Mouse (Mus musculus): ENCODE measurements at regions not wholly inside any gene's neighbourhood (a gene's known extent, or its start where the extent isn't known, plus 50 kb on each side); places are given as distances from the start of the nearest gene placed in this dataset.

- no peak for ATAC-seq (replicated peaks; ENCODE audit: poor library complexity, severe bottlenecking)
Observed at GRCm38 (mm10) chr6:50776931-50777495, 122.8 kb upstream of the Npvf start.

DNA sequence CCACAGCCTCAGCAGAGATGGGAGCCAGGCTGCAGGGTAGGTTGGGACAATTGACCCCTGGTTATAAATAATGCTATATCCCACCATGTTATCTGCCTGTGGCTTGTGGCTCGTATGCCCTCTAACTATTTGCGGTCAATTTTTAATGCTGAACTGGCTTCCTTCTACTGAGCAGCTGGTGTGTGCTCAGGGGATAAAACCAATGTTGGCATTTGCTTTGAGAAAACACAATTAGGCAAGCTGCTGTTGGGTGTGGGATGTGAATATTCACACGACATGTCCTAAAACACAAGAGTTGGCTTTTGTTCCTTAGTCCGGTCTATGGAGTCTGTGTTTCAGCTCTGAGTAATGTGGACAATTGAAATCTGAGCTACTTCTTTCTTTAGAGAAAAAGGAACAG lies 123.6 kb upstream of the Npvf start:
- ATAC-seq (replicated peaks; ENCODE audit: poor library complexity, severe bottlenecking) = no peak

DNA sequence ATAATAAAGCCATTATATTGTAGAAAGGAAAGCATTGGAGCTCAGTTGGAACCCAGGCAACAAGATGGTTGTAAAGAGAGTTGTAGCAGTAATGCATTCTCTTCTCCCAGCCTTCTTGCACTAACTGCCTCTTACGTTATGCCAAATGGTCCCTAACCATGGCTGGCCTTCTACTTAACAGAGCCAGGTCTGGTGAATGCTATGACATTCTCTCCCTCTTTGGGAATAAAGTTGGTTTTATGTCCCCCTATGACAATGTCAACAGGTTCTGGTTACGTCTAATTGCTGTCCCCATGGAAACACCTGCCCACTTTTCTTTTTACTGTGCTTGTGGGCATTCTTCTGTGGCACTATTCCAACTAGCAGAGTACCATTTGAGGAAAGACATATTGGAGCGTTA lies 126.4 kb upstream of the Npvf start:
- no peak for ATAC-seq (replicated peaks; ENCODE audit: poor library complexity, severe bottlenecking)

DNA sequence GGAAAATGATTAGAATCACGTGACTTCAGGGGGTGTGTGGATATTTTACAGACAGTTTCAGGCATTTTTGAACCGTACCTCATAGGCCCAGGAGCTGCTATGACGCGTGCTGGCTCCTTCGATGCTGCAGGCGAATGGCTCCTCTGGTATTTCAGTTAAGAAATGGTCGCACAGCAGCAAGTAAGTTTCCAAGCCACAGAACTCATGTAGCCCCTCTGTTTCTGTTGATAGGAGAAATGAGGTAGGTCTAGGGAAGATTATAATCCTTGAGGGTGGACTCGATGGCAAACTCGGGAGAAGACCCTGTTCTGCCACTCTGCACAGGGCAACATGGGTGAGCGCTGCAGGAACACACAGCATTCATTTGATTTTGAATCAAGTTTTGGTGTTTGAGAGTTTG lies 127.0 kb upstream of the Npvf start:
- ATAC-seq (replicated peaks; ENCODE audit: poor library complexity, severe bottlenecking) = no peak

GRCm38 (mm10) chr6:50782221-50782620 lies 128.0 kb upstream of the Npvf start:
- ATAC-seq (replicated peaks; ENCODE audit: poor library complexity, severe bottlenecking) = no peak

DNA sequence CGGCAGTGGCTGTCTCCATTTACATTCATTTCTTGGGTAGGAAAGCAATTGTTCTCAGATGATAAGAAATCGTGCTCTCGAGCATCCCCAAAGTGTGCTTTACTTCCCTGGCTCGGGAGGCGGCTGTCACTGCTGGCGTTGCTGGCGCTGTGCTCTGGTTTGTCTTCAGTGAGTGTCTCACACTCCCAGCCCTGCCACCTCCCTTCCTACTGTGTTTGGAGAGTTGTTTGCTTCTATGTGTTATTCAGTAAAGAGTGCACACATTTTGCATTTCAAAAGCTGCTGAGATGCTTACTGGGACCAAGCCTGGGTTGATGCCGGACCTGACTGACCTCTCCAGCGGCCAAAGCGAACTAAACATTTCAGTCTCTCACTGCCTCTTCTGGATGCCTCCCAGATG lies 129.3 kb upstream of the Npvf start:
- no peak for ATAC-seq (replicated peaks; ENCODE audit: poor library complexity, severe bottlenecking)

GRCm38 (mm10) chr6:50784381-50784780 lies 130.1 kb upstream of the Npvf start:
- no peak for ATAC-seq (replicated peaks; ENCODE audit: poor library complexity, severe bottlenecking)

DNA sequence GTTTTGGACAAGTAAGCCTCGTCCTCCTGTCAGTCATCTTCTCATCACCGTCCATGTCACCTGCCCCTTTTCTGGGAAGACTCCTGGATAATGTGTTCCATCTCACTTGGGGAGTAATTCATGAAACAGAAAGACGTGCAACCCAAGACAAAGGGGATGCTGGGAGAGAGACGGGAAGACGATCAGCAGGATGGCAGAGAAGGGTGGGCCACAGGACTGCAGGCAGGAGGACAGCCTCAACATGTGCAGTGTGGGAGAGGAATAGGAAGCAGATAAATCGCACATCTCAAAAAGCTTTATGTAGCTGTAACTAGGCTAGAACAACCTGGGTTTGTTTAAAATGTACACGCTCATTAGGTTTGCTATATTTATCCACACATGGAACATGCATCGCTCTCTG lies 133.4 kb upstream of the Npvf start:
- ATAC-seq (replicated peaks; ENCODE audit: poor library complexity, severe bottlenecking) = no peak

- no peak for ATAC-seq (replicated peaks; ENCODE audit: poor library complexity, severe bottlenecking)
Observed at GRCm38 (mm10) chr6:50799963-50800362, 145.7 kb upstream of the Npvf start.

GRCm38 (mm10) chr6:50802956-50803355 lies 148.7 kb upstream of the Npvf start:
- ATAC-seq (replicated peaks; ENCODE audit: poor library complexity, severe bottlenecking) = no peak

- ATAC-seq (replicated peaks; ENCODE audit: poor library complexity, severe bottlenecking) = no peak
Observed at GRCm38 (mm10) chr6:50804477-50805005, 150.3 kb upstream of the Npvf start.

GRCm38 (mm10) chr6:50806376-50807077 lies 152.3 kb upstream of the Npvf start:
- peak; percentile 44 for ATAC-seq (replicated peaks; ENCODE audit: poor library complexity, severe bottlenecking)

DNA sequence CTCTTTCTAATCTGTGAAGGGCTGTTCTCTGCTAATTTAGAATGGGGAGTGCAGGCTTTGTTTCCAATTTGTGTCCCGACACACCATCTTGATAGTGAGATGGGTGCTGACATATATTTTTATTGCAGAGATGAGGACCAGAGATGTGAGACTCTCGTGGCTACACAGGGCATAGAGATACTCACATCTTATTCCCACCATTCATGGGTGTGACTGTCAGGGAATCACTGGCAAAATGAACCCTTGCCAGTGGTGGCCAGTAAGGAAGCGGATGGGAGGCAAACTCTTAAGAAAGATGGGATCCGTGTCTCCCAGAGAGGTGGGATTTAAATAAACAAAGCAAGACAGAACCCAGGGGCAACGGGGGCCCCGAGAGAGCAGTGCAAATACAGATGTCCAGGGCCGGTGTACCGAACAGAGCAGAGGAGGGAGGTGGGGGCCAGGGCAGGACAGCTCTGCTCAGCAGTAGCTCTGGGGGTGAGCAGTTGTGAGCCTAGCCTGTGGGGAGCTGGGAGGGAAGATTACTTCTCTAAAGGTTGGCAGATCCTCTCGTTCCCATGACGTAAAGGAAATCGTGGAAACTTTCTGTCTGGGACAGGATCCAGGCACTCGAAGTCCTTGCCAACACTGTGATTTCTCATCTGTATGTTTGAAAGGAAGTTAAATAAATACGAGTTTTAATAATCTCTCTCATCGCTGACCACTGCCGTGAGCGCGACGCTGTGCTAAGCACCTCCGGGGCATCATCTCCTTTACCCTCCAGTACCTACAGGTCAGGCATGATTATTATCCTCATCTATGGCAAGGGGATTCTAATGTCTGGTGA lies 153.2 kb upstream of the Npvf start:
- ATAC-seq (replicated peaks; ENCODE audit: poor library complexity, severe bottlenecking) = no peak

DNA sequence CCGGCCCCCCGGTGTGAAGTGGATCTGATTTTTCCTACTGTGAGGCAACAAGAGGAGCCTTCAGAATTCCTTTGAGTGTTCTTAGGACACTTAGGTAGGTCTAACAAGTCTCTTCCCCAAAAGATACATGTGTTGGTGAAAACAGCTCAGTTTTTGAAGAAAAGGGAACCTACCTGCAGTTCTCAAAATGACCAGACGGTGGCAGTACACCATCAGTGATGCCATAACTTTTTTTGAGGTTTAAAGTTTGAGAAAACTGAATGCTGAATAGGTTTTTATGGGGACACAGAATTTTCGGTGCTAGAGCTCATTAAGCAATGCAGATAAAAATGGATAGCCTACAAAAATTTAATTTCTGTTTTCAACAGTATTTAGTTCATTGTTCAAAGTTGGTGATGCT lies 153.9 kb upstream of the Npvf start:
- ATAC-seq (replicated peaks; ENCODE audit: poor library complexity, severe bottlenecking) = no peak

DNA sequence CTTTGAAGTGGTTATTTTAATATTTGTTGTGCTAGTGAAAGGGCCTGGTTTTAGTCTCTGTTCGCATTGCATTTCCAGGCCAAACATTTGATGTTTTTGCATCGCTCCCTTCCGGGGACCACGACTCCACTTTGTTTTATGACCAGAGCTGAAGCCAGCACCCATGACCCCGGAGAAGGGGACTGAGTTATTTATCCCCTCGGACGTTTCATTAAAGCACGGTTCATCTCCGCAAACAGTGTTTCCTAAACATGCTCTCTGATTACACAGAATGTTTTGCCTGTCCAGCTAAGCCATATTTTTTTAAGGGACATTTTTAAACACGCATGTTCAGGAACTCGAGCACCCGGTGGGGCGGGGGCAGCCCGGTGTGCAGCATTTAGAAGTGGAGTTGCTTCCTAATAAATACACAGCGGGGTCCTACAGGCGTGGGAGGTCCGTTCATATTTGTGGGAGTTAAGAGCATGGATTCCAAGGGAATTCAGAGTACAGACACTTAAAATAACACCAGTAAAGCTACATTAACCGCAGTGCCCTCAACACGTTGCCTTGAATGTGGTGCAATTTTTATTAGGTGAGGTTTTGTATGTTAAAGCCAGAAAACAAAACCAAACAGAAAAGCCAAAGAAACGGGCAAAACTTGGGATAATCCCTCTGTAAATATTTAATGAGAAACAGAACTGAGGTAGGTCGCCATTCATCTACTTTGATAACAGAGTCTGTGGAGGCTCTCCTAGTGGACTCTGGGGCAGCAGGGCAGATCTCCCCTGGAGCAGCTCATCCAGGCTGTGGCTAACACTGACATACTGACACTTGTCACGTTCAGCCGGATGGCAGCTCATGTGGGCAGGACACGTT lies 154.8 kb upstream of the Npvf start:
- ATAC-seq (replicated peaks; ENCODE audit: poor library complexity, severe bottlenecking) = no peak

GRCm38 (mm10) chr6:50809669-50809983 lies 155.4 kb upstream of the Npvf start:
- no peak for ATAC-seq (replicated peaks; ENCODE audit: poor library complexity, severe bottlenecking)

DNA sequence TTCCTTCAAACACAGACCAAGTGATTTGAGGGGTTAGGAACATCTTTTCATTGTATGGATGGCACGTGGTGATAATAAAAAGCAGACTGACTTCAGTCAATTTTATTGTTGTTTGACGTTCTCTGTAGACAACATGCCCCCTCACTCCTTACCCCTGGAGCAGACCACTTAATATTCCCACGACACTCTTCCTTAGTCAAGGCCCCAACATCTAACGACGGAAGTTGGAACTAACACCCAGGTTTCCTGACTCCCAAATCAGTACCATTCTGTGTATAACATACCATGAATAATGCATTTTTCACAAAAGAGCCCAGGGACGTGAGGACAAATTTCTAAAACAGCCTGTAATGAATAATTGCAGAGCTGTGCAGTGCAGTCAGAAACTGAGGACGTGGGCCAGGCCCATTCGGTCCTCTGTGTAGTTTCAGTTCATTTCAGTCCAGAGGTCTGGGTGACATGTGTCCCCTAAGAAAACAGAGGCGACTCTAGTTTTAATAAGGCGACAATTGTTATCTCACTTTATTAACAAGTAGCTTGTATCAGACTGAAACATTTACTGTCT lies 160.8 kb upstream of the Npvf start:
- no peak for ATAC-seq (replicated peaks; ENCODE audit: poor library complexity, severe bottlenecking)

DNA sequence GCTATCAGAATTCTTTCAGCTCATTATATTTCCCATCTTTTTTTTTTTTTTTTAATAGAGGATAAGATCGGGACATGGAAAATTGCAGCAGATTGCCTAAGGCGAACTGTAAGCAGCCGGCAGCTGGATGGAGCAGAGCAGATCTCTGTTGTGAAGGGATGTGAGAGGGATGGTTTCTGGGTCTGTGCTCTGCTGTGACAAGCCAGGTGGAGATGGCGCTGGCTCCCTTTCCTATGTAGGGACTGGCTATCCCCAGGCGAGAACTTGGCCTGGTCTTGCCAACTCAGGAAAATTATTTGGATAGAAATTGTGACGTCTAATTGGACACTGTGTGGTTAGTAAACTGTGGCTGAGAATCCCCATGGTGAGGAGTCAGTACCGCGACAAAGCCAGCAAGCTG lies 161.3 kb upstream of the Npvf start:
- ATAC-seq (replicated peaks; ENCODE audit: poor library complexity, severe bottlenecking) = no peak

GRCm38 (mm10) chr6:50817430-50817829 lies 163.2 kb upstream of the Npvf start:
- ATAC-seq (replicated peaks; ENCODE audit: poor library complexity, severe bottlenecking) = no peak

- ATAC-seq (replicated peaks; ENCODE audit: poor library complexity, severe bottlenecking) = no peak
Observed at GRCm38 (mm10) chr6:50818433-50818832, 164.2 kb upstream of the Npvf start.
